Mouse (Mus musculus) urinary bladder, postnatal 36 days (tissue): ENCODE data around the gene Atxn2.
"Not testable (repeated sequence)": the region's sequence is repeated elsewhere in the genome, so short reads cannot be mapped to it uniquely, and the experiment has no call there.

Experiments used
- DNase-seq, 2 experiments: peaks; one replicate each; pipeline ENCODE4 v3.0.0; 2022; ENCODE audit warnings: low spot score in 2 of 2, mixed read lengths in 1 of 2

Atxn2 gene

DNA sequence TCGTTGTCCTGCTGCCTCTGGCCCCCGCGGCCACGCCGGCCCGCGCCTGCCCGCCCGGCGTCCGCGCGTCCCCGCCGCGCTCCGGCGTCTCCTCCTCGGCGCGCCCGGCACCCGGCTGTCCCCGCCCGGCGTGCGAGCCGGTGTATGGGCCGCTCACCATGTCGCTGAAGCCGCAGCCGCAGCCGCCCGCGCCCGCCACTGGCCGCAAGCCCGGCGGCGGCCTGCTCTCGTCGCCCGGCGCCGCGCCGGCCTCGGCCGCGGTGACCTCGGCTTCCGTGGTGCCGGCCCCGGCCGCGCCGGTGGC is 743 bp downstream of the Atxn2 start:
- DNase-seq = no peak

DNA sequence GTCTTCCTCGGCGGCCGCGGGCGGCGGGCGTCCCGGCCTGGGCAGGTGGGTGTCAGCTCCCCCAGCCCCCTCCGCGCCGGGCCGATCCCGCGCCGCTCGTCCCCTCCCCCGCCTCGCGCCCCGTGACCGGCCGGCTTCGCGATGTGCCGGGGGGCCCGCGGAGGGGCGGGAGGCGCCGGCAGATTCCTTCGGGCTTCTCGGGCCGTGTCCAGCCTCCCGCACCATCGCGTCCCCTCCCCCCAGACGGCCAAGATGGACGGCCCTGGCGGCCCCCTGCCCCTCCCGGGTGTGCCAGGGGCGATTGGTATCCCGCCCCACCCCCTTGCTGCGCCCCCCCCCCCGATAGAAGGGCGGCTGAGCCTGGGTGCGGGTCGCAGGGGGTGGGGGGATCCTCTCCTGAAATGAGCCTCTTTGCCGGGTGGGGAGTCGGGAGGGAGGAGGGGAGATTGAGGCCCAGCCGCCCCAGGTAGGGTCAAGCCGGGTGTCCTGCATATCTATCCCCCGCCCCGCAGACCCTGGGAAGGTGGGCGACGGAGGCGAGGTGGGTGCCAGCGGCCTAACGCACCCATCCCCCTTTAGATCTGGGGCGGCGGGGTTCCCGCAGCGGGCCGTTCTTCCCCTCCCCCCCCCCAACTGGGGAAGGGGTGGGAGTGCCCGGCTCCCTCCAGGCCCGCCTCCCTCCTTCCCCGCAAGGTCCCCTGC is 1.2 kb downstream of the Atxn2 start:
- peak; percentile 13 to 31 for DNase-seq

DNA sequence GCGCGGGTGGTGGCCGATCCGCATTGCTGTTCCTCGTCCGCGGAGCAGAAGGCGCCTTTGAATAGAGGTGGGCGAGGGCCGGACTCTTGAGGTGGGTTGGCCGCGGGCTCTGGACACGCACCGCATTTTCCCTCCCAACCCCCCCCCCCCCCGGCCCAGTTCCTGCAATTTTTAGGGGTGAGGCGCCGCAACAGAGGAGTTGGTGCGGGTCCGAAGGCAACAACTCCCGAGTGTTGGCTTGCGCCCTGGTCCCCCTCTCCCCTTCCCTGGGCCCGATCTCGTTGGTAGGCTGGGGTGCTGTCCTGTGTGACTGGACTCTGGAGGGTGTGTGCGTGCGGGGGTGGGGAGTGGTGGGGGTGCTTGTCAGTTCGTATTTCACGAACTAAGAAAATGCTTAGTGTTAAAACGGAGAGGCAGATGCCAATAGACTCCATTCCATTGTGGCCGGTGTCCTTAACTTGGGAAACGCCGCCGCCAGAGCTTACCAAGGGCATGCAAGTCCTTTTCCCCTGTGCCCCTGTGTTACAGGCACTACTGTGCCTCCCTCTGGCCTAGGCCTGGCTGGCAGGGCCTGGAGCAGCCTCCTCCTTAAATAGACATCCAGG is 1.9 kb downstream of the Atxn2 start:
- DNase-seq = peak in 1 of 2 experiments; percentile 41

DNA sequence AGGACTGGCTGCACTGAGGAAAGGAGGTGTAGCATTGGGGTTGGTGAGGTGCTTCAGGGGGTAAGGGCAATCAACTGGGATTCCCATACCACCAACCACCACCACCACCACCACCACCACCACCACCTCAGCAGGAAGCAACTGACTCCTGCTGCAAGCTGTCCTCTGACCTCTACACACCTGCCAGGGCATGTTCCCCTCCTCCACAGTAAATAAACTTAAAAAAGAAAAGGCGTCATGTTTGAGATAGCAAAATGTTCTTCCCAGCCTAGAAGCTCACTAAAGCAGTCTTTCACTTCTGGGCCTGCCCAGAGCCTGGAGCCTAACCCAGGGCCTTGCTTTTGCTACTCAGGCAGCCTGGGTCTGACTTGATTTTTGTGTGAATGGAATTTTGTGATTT is 3.2 kb downstream of the Atxn2 start:
- DNase-seq = no peak

DNA sequence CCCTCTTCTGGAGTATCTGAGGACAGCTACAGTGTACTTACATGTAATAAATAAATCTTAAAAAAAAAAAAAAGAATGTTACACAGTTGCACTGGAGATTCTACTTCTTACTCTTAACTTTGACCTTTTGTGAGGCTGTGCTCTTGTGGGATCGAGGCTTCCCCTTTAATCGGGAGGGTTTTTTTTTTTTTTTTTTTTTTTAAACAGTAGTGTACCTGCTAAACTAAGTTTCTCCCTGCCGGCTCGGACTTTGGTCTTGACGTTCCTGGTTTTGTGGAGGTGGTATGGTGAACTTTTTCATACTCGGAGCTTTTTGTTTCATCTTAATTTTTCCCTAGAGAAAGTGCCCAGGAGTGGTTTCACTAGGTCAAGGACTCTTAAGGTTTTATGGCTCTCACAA is 3.8 kb downstream of the Atxn2 start:
- no peak for DNase-seq

DNA sequence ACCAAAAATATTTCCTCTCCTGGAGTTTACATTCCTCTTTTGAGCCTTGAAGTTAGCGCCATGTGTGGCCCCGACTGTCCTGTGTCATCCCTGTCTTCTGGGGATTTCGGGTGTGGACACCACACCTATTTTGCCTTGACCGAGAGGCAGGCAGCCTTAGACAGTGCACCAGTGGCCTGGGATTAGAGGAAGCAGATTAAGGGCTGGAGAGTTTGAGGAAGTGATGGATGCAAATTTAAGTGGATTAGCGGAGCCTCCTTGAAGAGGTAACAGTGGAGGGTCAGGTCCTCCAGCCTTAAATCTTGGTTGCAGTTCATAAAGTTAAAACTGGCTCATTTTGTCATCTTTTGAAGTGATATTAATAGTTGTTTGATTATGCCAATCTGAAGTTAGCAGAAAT is 7.3 kb downstream of the Atxn2 start:
- DNase-seq = no peak

DNA sequence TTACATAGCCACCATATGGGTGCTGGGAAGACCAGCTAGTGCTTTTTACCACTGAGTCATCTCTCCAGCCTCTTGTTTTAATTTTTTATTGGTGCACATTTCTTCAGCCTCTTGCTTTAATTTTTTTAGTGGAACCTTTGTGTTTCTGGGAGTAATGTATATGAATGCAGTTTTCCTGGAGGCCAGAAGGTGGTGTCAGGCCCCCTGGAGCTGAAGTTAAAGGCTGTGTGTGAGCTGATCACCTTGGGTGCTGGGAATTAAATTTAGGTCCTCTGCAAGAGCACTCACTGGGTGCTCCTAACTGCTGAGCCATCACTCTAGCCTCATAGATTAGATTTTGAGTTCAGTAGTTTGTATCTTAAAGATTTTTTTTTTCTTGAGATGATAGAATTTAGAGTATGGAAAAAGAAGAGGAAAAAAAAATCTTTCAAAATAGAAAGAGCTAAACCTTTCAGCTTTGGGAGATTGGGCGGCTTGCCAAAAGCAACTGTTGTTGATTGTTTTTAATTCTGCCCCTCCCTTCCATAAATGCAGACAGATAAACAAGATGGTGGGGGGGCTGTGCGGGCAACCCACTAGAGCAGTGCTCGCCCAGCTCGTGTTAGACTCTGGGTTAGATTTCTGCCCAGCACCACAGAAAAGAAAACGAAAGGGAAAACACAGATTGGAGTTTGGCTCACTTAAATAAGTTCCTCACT is 9.9 kb downstream of the Atxn2 start:
- no peak for DNase-seq

DNA sequence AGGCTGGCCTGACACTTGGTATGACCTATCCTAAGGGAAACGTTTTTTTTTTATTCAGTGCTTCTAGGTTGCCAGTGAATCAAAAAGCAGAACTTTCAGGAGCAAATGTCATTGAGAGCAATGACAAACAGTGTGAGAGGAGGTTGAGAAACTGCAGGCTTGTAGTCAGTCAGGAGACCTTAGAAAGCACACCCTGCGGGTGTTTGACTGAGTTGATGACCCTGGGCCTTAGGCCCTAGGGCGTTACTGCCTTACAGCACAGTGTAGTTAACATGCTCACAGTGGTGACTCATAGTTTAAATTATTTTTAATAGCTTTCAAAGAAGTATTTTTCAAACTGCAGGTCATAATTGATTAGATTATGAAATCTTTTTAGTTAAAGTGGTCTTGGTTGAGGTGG is 10.7 kb downstream of the Atxn2 start:
- peak in 1 of 2 experiments; percentile 18 for DNase-seq

DNA sequence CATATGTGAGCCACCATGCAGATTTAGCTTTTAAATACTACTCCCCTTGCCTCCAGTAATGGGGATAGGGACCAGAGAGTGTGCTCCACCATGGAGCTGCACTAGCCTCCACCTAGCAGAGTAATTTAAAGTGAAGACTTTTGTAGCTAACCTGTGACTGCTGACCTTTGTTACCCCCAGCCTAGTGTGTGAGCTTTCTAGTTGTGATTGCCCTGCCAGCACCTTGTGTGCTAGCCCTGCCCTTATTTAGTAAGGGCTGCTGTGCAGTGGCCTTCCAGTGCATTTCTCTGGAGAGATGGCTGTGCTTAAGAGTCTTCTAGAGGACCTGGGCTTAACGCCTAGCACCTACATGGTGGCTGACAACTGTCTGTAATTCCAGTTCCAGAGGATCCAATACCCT is 13.5 kb downstream of the Atxn2 start:
- DNase-seq = no peak

DNA sequence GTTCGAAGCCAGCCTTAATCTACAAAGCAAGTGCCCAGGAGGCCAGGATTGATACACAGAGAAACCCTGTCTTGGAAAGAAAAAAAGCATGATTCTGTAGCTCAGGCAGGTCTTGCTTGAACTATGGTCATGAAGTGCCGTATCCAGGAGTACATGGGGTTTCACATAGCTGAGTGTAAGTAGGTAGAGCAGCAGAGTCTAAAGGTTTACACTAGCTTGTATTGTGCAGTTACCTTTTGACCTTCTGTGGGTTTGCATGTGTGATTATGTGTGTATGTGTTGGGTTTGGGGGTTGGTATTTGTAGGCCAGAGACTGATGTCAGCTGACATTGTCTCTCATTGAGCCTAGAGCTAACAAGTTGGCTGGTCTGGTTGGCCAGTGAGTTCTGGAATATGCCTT is 18.9 kb downstream of the Atxn2 start:
- DNase-seq = no peak

DNA sequence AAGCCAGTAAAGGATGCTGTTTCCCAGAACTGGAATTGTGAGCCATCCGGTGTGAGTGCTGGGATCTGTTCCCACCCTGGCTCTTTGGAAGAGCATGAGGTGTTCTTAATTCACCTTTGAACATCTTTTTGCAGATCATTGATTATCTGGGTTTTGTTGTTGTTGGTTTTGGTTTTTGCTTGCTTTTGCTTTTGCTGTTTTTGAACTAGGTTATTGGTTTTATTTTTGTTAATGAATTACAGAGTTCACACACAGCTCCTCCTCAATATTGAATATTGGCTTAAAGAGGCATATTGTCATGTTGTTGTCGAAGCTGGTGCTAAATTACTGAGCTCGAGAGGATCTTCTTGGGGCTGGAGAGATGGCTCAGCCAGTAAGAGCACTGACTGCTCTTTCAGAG is 25.5 kb downstream of the Atxn2 start:
- DNase-seq = no peak

DNA sequence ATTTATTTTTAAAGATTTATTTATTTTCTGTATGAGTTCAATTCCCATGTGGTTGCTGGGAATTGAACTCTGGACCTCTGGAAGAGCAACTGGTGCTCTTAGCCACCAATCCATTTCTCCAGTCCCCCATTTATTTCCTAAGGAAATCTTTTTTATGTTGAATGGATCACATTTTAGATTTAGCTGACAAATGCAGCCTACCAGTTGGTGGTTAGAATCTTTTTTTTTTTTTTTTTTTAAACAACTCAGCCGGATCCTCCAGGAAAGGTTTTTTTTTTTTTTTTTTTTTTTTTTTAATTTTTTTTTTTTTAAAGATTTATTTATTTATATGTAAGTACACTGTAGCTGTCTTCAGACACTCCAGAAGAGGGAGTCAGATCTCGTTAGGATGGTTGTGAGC is 27.0 kb downstream of the Atxn2 start:
- not testable (repeated sequence) for DNase-seq

DNA sequence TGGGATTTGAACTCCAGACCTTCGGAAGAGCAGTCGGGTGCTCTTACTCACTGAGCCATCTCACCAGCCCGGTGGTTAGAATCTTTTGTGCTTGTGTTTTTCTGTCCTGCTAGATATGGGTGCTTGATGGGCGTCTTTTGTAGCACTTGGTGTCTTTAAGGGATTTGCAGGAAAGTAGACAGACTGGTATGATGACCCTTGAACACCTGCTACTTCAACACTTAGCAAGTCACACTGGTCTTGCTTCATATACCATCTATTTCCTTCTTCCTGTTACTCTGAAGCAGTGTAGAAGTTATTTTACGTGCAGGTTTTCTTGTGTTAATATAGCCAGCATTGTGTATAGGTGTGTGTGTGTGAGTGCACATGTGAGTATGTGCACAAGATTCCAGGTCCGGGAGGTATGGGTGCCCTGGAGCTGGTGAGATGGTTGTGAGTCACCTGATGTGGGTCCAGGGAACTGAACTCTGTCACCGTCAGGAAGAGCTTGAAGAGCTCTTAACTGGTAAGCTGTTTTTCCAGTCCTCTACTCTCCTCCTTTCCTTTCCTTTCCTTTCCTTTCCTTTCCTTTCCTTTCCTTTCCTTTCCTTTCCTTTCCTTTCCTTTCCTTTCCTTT is 27.5 kb downstream of the Atxn2 start:
- DNase-seq = no peak

DNA sequence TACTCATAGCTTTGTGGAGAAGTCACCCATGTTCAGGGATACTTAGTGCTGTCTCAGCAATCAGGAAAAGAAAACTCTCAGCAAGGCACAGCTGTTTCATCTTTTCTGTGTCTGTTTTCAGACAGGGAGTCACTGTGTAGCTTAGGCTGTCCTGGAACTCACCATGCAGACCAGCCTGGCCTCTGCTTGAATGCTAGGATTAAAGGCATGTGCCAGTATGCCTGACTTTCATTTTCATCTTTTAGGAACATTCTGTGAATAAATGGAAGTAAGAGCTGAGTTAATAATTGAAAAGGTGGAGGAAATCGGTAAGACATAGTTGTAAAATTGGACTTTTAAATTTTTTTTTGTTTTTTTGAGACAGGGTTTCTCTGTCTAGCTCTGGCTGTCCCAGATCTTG is 29.4 kb downstream of the Atxn2 start:
- no peak for DNase-seq

DNA sequence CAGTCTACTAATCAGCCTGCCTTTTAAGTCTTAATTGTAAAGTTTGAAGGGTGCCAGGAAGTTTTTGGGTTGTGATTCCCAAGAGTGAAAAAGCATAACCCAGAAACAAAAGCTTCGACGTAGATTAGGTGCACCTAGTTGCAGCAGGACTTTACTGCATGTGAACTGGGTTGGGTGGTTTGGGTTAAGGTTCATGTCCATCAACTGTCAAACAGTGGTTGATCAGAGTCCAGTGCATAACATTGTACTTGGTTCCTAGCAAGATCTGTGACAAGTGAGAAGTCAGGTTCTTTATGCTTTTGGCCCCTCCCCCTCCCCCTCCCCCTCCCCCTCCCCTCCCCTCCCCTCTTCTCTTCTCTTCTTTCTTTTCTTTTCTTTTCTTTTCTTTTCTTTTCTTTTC is 31.8 kb downstream of the Atxn2 start:
- no peak for DNase-seq

DNA sequence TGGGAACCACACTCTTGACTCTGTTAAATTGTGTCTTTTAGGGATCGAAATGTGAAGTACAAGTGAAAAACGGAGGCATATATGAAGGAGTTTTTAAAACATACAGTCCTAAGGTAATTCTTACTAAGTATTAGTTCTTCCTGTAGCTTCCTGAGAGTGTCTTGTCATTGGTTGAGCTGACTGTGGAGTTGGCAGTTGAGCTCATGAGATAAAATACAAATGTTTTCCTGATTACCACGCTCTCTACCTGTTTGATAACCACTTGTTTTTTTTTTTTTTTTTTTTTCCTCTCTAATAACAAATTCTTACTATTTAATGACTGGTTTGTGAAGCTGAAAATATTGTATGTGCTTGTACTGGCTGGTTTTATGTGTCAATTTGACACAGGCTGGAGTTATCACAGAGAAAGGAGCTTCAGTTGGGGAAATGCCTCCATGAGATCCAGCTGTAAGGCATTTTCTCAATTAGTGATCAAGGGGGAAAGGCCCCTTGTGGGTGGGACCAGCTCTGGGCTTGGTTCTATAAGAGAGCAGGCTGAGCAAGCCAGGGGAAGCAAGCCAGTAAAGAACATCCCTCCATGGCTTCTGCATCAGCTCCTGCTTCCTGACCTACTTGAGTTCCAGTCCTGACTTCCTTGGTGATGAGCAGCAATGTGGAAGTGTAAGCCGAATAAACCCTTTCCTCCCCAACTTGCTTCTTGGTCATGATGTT is 36.9 kb downstream of the Atxn2 start:
- DNase-seq = not testable (repeated sequence)

DNA sequence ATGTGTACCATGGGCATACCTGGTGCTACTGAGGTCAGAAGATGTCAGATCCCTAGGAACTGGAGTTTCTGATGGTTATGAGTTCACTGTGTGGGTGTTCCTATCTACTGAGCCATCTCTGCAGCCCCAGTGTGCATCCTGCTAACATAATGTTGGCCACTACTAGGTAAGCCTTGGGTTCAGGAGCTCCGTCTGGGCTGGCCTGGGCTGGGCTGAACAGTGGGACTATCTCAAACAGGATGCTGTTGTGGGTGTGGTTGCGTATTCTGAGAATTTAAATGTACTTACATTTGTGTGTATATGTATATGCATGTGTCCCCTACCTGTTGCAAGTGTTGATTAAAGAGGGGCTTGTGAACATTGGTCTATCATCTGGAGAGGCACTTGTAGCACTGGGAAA is 38.5 kb downstream of the Atxn2 start:
- DNase-seq = no peak

DNA sequence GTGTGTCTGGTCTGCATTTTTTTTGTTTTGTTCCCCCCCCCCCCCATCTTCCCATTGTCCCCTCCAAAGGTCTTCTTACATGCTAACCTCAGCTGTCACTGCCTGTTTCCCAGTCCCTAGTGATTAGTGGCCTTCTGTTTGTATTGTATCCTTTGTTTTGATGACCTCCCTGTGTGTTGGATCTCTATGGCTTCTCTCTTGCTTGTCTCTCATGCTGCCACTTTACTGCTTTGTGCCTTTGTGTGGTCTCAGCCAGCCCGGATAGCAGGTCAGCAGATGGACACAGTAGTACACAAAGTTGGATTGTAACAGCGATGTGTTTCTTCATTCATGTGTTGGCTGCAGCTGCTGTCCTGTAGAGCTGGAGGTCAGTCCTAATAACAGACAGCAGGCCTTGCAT is 46.8 kb downstream of the Atxn2 start:
- no peak for DNase-seq

DNA sequence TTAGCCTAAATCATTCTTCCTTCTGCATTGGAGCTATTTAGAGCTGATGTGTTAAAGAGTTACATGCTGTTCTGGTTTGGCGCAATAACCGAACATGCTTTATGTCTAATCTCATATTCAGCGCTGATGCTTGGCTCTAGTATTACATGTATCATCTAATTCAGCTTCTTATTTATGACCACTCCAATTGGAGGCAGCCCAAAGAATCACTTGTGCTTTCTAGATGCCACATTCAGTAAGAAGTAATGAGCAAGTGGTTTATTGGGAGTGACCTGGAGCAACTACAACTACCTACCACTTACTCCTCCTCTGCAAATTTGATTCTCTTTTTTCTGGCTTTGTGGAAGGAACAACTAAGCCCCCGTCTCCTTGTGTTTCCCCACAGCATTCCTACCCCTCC is 47.2 kb downstream of the Atxn2 start:
- no peak for DNase-seq

DNA sequence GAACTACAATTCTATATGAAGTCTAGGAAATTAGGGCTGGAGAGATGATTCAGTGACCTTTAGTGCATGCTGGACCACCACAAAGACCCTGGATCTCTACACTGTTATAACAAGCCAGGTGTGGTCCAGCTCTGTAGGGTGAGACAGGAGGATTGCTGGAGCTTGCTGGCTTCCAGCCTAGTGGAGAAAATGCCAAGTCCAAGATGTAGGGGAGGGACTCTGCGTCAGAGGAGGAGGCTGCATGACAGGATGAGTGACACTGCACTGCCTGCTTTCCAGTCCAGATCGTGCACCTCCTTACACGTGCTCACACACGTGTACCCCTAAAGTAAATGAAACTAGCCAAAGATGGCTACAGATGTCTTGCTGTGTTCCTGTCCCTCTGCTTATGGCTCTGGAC is 48.8 kb downstream of the Atxn2 start:
- no peak for DNase-seq

DNA sequence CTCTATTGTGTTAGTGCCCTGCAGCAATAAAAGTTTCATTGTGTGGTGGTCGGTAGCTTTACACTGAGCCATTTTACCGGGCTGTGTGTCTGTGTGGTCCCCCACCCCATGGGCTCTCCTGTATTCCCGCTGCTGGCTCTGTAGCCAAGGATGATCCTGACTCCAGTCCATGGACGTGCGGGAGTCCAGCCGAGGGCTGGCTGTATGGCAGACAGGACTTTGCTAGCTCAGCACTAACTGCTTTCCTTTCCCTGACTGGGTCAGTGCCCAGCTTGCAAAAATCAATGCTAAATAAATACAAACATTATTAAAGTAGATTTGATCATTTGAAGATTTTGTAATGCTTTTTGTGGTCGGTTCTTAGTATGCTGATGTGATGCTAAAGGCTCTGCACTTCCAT is 50.3 kb downstream of the Atxn2 start:
- no peak for DNase-seq

DNA sequence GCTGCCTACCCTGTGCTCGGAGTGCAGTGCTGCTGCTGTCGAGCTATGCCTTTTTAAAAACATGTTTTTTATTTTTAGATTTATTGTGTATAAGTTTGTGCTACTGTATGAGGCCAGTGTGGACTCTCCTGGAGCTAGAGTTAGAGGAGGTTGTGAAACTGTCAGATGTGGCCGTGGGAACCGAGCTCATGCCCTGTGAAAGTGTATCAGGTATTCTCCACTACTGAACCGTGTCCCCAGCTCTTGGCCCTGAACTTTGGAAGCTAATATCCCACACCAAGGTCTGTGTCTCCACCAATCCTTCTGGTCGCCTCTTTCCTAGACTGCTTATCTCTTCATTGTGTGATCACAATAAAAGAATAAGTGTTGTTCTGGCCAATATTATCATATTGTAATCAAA is 51.8 kb downstream of the Atxn2 start:
- DNase-seq = no peak
